Mouse (Mus musculus) thymus, adult 18-20 months (tissue): ENCODE data around the gene Troap.

Source experiments
- DNase-seq, 2 experiments: peaks; one replicate each; pipeline ENCODE4 v3.0.0; 2022; ENCODE audit warnings: mixed read lengths in 2 of 2

Troap gene

GRCm38 (mm10) chr15:99115065-99115423 lies 40.7 kb downstream of the Troap start:
- no peak for DNase-seq

- DNase-seq = no peak
These were observed 42.2 kb downstream of the Troap start for GRCm38 (mm10) chr15:99116539-99116938.

- no peak for DNase-seq
These were observed 46.4 kb downstream of the Troap start for GRCm38 (mm10) chr15:99120814-99121213.

- DNase-seq = no peak
These were observed 48.3 kb downstream of the Troap start for GRCm38 (mm10) chr15:99122642-99123041.

- no peak for DNase-seq
These were observed 51.3 kb downstream of the Troap start, which contains the start of gene Spats2 for GRCm38 (mm10) chr15:99125711-99126080. Gene Spats2, plus strand, starts transcription at chr15:99125916.

GRCm38 (mm10) chr15:99126081-99126815 lies 51.9 kb downstream of the Troap start:
- peak; percentile 34 to 36 for DNase-seq

GRCm38 (mm10) chr15:99126816-99127365 lies 52.5 kb downstream of the Troap start:
- peak in 1 of 2 experiments; percentile 4 for DNase-seq

GRCm38 (mm10) chr15:99127851-99128522 lies 53.6 kb downstream of the Troap start:
- DNase-seq = no peak

GRCm38 (mm10) chr15:99129441-99129840 lies 55.1 kb downstream of the Troap start:
- DNase-seq = peak in 1 of 2 experiments; percentile 4

GRCm38 (mm10) chr15:99129956-99130910 lies 55.9 kb downstream of the Troap start:
- peak in 1 of 2 experiments; percentile 7 for DNase-seq
